Mouse (Mus musculus) heart, embryonic 11.5 days (tissue): ENCODE measurements around the gene H2-D1. TPM values are rescaled to one million over a fixed set of nuclear protein-coding genes. Genes with fewer than 3 reads are reported as not detected.

Source experiments
- ATAC-seq: fragments of 200-750 bp; cut with Nextera tagmentation; replicated peaks from 2 replicates; pipeline ENCODE4 v1.8.0; 2017; ENCODE audit warnings: moderate library complexity; ENCODE audit not compliant: insufficient number of reproducible peaks, low FRiP score, low TSS enrichment
- H3K27ac ChIP-seq: fragments of 300-500 bp; sonication (generic); 2 replicates; pipeline ENCODE4 v1.5.1; 2014; ENCODE audit warnings: mild to moderate bottlenecking, low read depth, low read length
- H3K27me3 ChIP-seq: fragments of 300-500 bp; sonication (generic); 2 replicates; pipeline ENCODE4 v1.6.1; 2014; ENCODE audit warnings: mild to moderate bottlenecking, low read length, mixed read lengths; ENCODE audit not compliant: control insufficient read depth, insufficient read depth
- H3K36me3 ChIP-seq: fragments of 300-500 bp; sonication (generic); 2 replicates; pipeline ENCODE4 v1.6.1; 2014; ENCODE audit warnings: mild to moderate bottlenecking, low read length, moderate library complexity, mixed read lengths; ENCODE audit not compliant: control insufficient read depth, insufficient read depth
- H3K4me1 ChIP-seq: fragments of 300-500 bp; sonication (generic); 2 replicates; pipeline ENCODE4 v1.6.1; 2014; ENCODE audit warnings: low read length; ENCODE audit not compliant: control insufficient read depth, insufficient read depth
- H3K4me2 ChIP-seq: fragments of 300-500 bp; sonication (generic); 2 replicates; pipeline ENCODE4 v1.6.1; 2014; ENCODE audit warnings: mild to moderate bottlenecking, moderate library complexity
- H3K4me3 ChIP-seq: fragments of 300-500 bp; sonication (generic); 2 replicates; pipeline ENCODE4 v1.5.1; 2014; ENCODE audit warnings: low read depth, low read length
- H3K9ac ChIP-seq: fragments of 300-500 bp; sonication (generic); 2 replicates; pipeline ENCODE4 v1.6.1; 2014; ENCODE audit warnings: mild to moderate bottlenecking, low read depth, low read length, moderate library complexity
- H3K9me3 ChIP-seq: fragments of 300-500 bp; sonication (generic); replicated peaks from 2 replicates; pipeline ENCODE4 v1.6.1; 2016; ENCODE audit warnings: low read length; ENCODE audit not compliant: control insufficient read depth
- WGBS: fragments of 180-500 bp; shearing (Covaris S2); extraction: QIAGEN DNeasy Blood & Tissue Kit; methylation state at CpG from one replicate; pipeline ENCODE4 v1.1.7; 2014; ENCODE audit not compliant: insufficient replicate concordance; 5-methylcytosine and 5-hydroxymethylcytosine counted together
- polyA plus RNA-seq: library from polyadenylated mRNA; unstranded; fragments of >200 nt; fragmentation: Nextera tagmentation; extraction: Ambion mirVana; gene quantifications from 2 replicates; pipeline ENCODE4 v1.2.1, GENCODE M21; 2014

Gene H2-D1
- polyA plus RNA-seq, 1 experiment from 2014 or later = 21.0 TPM

DNA sequence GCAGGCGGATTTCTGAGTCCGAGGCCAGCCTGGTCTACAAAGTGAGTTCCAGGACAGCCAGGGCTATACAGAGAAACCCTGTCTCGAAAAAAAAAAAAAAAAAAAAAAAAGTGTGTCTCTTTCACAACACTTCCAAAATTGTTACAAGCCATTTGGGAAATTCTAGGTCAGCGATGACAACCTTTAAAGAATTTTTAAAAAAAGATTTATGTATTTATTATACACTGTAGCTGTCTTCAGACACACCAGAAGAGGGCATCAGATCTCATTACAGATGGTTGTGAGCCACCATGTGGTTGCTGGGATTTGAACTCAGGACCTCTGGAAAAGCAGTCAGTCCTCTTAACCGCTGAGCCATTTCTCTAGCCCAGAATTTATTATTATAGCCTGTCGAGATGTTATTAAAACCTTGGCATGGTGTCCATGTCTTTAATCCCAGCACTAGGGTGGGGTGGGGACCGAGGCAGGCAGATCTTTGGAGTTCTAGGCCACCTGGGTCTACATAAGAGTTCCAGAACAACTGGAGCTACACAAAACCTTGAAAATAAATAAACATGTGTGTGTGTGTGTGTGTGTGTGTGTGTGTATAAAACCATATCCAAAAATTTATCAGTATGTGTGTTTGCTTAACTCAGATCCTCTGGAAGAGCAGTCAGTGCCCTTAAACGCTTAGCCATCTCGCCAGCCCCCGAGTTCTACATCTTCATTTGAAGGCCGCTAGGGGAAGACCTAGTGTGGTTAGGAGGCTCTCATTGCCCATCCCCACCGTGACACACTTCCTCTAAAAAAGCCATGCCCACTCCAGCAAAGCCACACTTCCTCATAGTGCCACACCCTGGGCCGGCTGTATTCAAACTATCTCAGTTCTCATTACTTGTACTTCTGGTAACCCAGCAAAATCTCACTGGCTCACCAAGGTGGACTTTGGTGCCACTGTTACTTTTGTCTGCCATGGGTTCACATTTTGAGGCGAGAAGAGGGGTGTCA is 3.7 kb upstream of the H2-D1 start:
- 51% methylated on average over 13 of the region's 14 CpGs for WGBS
- Histone ChIP-seq H3K9me3 (no peaks in the 10 kb centered on the region), H3K4me1 (no peaks in the 10 kb centered on the region), H3K27me3 (peaks cover 25% of the 10 kb centered on the region), H3K4me3 (no peak overlapping the region), H3K36me3 (peaks cover 6% of the 10 kb centered on the region; the same call in 1 of the 2 replicates), H3K27ac (no peak overlapping the region), H3K4me2 (peak overlapping the region; percentile 52; the same call in 1 of the 2 replicates), H3K9ac (no peak overlapping the region)
- no peak for ATAC-seq

DNA sequence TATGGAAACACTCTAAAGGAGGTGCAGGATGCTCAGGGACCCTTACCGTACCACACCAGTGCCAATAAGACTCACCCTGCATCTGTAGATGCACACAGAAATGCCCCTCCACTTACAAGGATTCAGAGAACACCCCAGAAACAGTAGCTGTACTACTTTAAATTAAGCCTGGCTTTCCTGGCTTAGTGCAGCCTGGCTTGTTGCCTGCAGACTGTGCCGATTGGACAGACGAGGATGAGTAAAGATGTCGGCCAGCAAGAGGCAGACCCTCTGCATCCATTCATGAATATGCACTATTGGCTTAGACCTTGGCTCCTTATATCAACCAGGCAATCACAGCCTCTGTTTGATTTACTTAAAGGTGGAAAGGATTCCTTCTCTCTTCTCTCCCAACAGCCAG is 2.9 kb upstream of the H2-D1 start:
- no peaks in the 10 kb centered on the region for H3K4me1 ChIP-seq
- WGBS = 76% methylated on average over 4 of the region's 4 CpGs
- no peaks in the 10 kb centered on the region for H3K9me3 ChIP-seq
- no peak overlapping the region for H3K4me3 ChIP-seq
- no peak overlapping the region for H3K9ac ChIP-seq
- no peak overlapping the region for H3K4me2 ChIP-seq
- ATAC-seq = no peak
- H3K27ac ChIP-seq = no peak overlapping the region
- peaks cover 33% of the 10 kb centered on the region for H3K27me3 ChIP-seq
- H3K36me3 ChIP-seq = no peaks in the 10 kb centered on the region

DNA sequence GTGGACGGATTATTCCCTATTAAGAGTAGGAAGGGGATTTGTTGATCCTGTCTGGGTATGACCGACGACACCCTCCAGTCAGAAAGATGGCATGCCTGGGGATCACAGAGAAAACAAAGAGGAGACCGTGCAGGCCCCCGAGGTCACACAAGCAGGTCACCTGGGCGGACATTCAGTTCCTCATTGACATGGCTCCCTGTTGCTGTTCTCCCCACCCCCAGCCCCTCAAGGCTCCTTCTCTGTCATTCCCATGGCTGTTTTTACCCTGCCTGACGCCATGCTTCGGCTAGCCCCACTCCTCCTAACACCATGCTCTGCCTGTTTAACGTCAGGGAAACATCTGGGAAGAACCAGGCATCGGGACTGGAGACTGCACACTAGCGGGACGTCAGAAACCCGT is 879 bp upstream of the H2-D1 start:
- ATAC-seq = no peak
- no peak overlapping the region for H3K9ac ChIP-seq
- WGBS = 69% methylated on average over 13 of the region's 13 CpGs
- H3K4me1 ChIP-seq = no peaks in the 10 kb centered on the region
- H3K4me2 ChIP-seq = no peak overlapping the region
- H3K27ac ChIP-seq = no peak overlapping the region
- peaks cover 36% of the 10 kb centered on the region for H3K27me3 ChIP-seq
- H3K4me3 ChIP-seq = no peak overlapping the region
- no peaks in the 10 kb centered on the region for H3K36me3 ChIP-seq
- H3K9me3 ChIP-seq = no peaks in the 10 kb centered on the region

DNA sequence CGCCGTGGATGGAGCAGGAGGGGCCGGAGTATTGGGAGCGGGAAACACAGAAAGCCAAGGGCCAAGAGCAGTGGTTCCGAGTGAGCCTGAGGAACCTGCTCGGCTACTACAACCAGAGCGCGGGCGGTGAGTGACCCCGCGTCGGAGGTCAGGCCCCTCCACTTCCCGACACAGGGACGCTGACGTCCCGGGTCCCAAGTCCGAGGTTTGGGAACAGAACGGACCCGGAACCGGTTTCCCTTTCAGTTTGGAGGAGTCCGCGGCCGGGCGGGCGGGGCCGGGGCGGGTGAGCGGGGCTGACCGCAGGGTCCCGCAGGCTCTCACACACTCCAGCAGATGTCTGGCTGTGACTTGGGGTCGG is 973 bp downstream of the H2-D1 start:
- peak overlapping the region; percentile 100 for H3K4me2 ChIP-seq
- no peaks in the 10 kb centered on the region for H3K36me3 ChIP-seq
- H3K4me3 ChIP-seq = peak overlapping the region; percentile 73
- peak overlapping the region; percentile 67; the same call in 1 of the 2 replicates for H3K9ac ChIP-seq
- 0 out of 2 replicates have a peak, but pooled peaks have one; percentile 3 for ATAC-seq
- H3K9me3 ChIP-seq = no peaks in the 10 kb centered on the region
- no peak overlapping the region for H3K27ac ChIP-seq
- H3K4me1 ChIP-seq = no peaks in the 10 kb centered on the region
- peaks cover 33% of the 10 kb centered on the region for H3K27me3 ChIP-seq
- 2% methylated on average over 31 of the region's 31 CpGs for WGBS

DNA sequence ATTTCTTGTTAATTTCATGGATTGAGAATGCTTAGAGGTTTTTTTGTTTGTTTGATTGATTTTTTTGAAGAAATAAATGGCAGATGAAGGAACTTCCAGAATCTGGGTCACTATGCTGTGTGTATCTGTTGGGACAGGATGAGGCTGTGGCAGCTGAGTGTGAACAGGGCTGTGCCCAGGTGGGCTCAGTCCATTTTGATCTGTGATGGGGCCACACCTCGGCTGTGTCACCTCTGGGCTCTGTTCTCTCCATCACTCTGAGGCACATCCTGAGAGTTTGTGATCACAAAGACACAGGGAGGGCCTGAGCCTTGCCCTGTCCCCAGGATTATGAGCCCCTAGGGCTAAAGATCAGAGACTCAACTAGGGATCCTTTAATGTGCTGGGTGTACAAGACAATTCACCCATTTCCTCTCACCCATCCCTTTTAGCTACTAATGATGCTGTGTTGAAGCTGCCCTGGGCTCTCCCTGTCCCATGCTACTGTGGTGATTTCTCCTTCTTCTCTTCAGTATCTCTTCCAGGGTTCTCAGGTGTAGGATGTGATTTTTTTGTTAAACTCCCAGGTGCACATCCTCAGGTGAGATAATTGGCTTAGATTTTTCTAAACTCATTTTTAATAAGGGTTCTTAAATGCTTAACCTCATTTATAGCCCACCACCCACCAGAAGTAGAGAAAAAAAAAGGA is 5.0 kb downstream of the H2-D1 start:
- H3K9ac ChIP-seq = no peak overlapping the region
- no peak overlapping the region for H3K4me2 ChIP-seq
- no peak overlapping the region for H3K27ac ChIP-seq
- 39% methylated on average over 1 of the region's 1 CpGs for WGBS
- no peaks in the 10 kb centered on the region for H3K4me1 ChIP-seq
- no peak overlapping the region for H3K4me3 ChIP-seq
- no peaks in the 10 kb centered on the region for H3K9me3 ChIP-seq
- H3K27me3 ChIP-seq = peaks cover 22% of the 10 kb centered on the region
- H3K36me3 ChIP-seq = no peaks in the 10 kb centered on the region
- ATAC-seq = no peak

DNA sequence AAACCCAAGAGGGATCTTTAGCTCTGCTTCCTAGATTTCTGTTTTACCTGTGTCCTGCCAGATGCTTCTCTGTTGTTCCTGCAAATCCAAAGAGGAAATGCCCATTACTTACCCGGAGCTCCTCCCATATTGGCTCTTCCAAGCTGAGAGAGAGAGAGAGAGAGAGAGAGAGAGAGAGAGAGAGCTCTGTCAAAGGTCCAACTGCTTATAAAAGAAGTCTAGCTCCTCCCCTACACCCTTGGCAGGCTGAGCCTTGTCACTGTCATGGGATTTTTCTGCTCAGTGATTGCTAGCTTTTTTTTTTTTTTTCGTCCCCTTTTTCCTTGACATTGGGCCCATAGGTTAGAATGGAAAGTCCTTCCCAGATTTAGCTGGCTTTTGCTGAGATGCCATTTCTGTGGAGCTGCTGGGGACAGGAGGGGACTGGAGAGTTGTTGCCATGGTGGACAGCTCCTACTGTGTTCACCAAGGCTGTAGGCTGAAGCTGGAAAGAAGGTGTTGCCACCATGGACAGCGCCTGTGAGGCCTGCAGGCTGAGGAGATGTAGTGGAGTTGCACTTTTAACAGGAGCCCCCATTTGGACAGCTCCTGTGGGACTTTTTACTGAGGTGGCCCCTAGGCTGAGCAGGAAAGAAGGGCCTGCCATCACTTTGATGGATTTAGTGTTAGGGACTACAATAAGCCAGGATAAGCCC is 7.3 kb downstream of the H2-D1 start:
- Histone ChIP-seq H3K27ac (no peak overlapping the region), H3K9ac (no peak overlapping the region), H3K4me1 (no peaks in the 10 kb centered on the region), H3K36me3 (no peaks in the 10 kb centered on the region), H3K9me3 (no peaks in the 10 kb centered on the region), H3K4me2 (no peak overlapping the region), H3K4me3 (no peak overlapping the region), H3K27me3 (peaks cover 3% of the 10 kb centered on the region)
- 23% methylated on average over 3 of the region's 3 CpGs for WGBS
- ATAC-seq = 0 out of 2 replicates have a peak, but pooled peaks have one; percentile 42

GRCm38 (mm10) chr17:35272249-35272648 is 9.7 kb downstream of the H2-D1 start:
- no peak for ATAC-seq
- 53% methylated on average over 3 of the region's 3 CpGs for WGBS
- H3K27me3 ChIP-seq = peaks cover 14% of the 10 kb centered on the region

DNA sequence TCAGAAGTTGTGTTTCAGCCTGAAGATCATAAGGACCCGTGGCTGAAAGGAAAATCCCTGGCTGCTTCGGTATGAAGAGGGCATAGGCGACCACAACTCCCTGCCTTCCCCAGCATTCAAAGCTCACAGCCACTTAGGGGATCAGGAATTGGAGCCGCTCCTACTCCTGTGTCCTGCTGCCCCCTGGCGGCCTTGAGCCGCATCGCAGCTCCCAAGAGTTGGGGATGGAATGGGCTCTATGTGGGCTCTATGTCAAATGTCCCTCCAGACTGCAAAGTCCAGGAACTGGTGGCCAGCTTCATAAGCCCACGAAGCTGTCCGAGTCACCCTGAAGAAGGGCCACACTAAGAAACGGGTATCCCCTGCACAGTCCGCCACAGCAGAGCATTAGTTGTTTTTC is 12.2 kb downstream of the H2-D1 start:
- peaks cover 18% of the 10 kb centered on the region for H3K27me3 ChIP-seq
- ATAC-seq = no peak
- H3K4me2 ChIP-seq = no peak overlapping the region

More at GRCm38 (mm10) chr17:35272249-35272648, 9.7 kb downstream of the H2-D1 start:
- H3K27ac ChIP-seq = no peak overlapping the region
- H3K4me3 ChIP-seq = no peak overlapping the region
- no peak overlapping the region for H3K9ac ChIP-seq
- no peaks in the 10 kb centered on the region for H3K9me3 ChIP-seq
- no peaks in the 10 kb centered on the region for H3K36me3 ChIP-seq
- no peaks in the 10 kb centered on the region for H3K4me1 ChIP-seq
- H3K4me2 ChIP-seq = no peak overlapping the region

More for the DNA sequence above, 12.2 kb downstream of the H2-D1 start:
- WGBS = 5% methylated on average over 11 of the region's 11 CpGs
- H3K27ac ChIP-seq = no peak overlapping the region
- no peaks in the 10 kb centered on the region for H3K4me1 ChIP-seq
- no peak overlapping the region for H3K9ac ChIP-seq
- no peak overlapping the region for H3K4me3 ChIP-seq
- no peaks in the 10 kb centered on the region for H3K9me3 ChIP-seq
- no peaks in the 10 kb centered on the region for H3K36me3 ChIP-seq
